Mouse (Mus musculus): ENCODE measurements at regions not wholly inside any gene's neighbourhood (a gene's known extent, or its start where the extent isn't known, plus 50 kb on each side); places are given as distances from the start of the nearest gene placed in this dataset.
"Not testable (repeated sequence)": the region's sequence is repeated elsewhere in the genome, so short reads cannot be mapped to it uniquely, and the experiment has no call there.

DNA sequence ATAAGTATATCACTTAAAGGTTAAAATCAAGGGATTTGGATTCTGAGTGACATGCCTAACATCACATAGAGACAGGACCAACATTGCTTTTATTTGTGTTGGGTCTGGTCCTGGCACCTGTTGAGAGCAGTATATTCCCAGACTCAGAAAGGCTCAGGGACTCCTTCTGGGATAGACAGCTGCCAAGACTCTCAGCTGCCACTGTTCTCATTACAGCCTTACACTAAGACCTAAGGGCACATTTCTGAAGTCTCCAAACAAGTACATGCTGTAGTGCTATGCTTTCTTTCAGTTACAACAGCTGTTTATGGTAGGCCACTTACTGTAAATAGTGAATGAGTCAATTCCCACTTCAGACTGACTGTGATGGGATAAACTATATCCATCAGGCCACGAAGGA is 77.7 kb upstream of the Fam13a start:
- DNase-seq (ENCODE audit: low spot score) = no peak

DNA sequence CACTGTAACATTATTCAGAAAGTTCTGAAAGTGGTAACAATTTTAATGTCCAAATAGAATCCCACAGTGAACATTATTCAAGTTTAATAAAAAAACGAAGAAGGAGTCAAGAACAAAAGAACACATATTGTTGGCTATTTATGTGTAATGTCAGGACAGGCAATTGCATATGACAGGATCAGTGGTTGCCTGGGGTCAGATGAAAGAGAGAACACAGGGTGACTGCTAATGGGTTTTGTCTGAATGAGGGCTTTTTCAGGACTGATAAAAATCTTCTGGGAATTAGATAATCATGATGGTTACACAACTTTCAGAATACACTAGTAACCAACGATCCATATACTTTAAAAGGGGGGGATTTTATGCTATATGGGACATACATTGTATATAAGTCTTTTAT is 79.6 kb upstream of the Fam13a start:
- no peak for DNase-seq (ENCODE audit: low spot score)

DNA sequence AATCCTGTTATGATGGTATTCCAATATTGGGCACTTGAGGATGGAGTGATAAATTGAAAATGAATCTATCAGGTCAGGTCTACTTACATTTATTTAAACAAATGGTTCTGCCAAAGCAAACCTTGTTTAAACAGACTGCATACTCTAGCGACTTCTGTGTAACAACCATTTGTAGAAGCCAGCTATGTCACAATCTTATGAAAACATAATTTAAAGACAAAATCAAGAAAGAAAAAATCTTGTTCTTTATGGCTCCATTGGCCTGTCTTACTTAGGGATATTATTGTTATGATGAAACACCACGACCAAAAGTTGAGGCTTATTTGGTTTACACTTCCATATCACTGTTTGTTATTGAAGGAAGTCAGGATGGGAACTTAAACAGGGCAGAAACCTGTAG is 80.1 kb upstream of the Fam13a start:
- DNase-seq (ENCODE audit: low spot score) = no peak

DNA sequence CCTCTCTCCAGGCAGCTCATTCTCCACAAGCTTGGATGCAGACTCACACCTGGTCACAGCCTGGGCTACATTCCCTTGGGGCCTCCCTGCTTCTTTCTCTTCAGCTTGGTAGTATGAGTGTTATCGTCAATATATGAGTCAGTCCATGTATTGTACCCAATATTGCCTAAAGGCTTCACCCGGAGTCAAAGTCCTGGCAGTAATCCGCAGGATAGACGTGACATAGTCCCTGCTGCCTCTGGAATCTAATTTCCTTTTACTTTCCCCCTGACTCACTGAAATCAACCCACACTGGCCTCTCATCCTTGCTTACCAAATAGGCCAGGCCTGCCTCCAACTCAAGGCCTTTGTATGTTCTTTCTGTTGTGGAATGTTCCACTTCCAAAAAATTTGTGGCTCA is 83.8 kb upstream of the Fam13a start:
- no peak for DNase-seq (ENCODE audit: low spot score)

DNA sequence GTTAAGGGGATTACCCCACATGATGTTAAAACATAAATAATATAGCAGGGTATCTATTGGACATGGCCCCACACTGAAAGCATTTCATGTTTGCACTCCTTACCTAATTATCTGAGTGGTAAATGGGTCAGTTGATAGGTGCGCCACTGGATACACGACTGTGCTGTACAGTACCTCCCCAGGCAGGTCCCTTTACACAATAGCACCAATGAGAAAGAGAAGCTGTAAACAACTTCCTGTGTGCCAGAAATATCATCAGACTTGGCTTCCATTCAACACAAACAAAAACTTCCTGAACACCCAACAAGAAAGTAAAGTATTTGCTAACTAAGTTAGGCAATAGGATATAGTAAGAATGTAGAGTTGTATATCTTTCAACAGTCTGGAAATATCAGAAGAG is 76.3 kb upstream of the Tigd2 start:
- no peak for DNase-seq (ENCODE audit: low spot score)

DNA sequence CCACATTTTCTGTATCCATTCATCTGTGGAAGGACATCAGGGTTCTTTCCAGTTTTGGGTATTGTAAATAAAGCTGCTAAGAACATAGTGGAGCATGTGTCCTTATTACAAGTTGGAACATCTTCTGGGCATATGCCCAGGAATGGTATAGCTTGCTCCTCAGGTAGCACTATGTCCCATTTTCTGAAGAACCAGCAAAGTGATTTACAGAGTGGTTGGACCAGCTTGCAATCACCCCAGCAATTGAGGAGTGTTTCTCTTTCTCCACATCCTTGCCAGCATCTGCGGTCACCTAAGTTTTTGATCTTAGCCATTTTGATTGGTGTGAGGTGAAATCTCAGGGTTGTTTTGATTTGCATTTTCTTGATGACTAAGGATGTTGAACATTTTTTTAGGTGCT is 74.9 kb upstream of the Tigd2 start:
- not testable (repeated sequence) for DNase-seq (ENCODE audit: low spot score)

DNA sequence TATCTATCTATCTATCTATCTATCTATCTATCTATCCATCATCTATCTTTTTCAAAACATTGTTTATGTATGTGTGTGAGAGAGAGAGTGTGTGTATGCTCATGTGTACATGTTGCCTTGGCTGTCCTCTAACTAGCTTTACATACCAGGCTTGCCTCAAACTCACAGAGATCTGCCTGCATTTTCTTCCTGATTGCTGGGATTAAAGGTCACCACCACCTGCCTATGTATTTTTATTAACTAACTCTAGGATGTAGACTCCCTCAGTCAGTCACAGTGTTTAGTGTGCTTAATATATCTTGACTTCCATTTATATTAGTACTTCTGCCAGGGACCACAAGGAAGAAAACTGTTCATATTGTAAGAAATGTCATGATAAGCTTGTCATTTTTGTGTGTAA is 69.0 kb upstream of the Tigd2 start:
- DNase-seq (ENCODE audit: low spot score) = no peak

DNA sequence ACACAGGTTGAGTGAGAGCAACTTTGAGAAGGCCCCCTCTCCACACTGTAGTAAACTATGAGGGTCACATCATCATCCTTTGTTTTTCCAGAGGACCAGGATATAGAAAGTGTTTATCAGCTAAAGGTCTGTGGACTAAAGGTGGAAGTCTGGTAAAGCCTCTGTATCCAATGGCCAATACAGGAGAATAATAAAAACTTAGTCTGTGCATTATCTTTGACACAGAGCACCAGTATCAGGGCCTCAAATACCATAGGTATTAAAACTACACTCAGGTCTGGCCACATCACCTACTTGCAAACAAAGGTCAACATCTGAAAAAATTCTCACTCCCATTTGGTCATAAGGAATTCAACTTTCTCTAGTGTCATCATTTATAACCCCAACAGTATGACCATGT is 66.6 kb upstream of the Tigd2 start:
- DNase-seq (ENCODE audit: low spot score) = no peak

DNA sequence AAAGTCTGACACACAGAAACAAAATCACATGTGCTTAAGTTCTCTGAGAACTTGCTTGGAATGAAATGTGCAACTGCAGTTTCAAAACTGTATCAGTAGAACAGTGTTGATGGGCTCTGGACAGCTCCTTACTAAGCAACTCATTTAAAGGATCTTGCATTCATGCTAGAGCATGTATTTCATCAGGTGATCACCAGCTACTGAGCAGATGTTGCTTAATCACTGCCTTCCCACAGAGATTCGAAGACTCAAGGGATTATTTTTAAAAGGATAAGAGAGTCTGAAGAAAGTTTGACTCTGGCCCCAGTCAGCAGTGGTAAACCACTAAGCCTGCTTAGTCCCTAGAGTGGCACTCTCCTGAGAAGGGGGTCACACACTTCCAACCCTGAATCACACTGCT is 61.2 kb upstream of the Tigd2 start:
- no peak for DNase-seq (ENCODE audit: low spot score)

DNA sequence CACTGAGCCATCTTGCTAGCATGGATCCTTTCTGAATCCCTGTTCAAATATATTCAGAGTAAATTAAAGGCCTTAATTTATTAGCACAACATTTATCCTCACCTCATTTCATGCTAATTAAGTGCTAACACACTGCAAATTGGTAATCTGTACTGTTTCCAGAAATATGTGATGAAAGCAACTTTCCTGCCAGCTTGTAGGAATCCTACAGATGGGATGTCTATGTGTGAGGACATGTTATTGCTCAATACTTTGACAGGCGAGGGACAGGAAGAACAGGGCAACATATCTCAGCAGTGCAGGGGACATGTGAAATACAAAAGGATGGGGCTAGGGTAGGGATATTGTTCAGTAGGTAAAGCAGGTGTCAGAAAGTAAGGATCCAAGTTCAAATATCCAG is 53.0 kb upstream of the Tigd2 start:
- peak; percentile 12 for DNase-seq (ENCODE audit: low spot score)

Measured in layer of hippocampus, adult 11-12 months (tissue).